Mouse (Mus musculus) limb, embryonic 15.5 days (tissue): Measurements from ENCODE around the gene Brca2. TPM values are rescaled to one million over a fixed set of nuclear protein-coding genes. Genes with fewer than 3 reads are reported as not detected.

Source experiments
- ATAC-seq: fragments of 200-750 bp; cut with Nextera tagmentation; 2 replicates; pipeline ENCODE4 v1.8.0; 2017; ENCODE audit warnings: low read depth, moderate TSS enrichment; ENCODE audit not compliant: insufficient number of reproducible peaks, low FRiP score, low TSS enrichment
- H3K27ac ChIP-seq: fragments of 300-500 bp; sonication (generic); 2 replicates; pipeline ENCODE4 v1.5.1; 2015; ENCODE audit warnings: moderate library complexity, mild to moderate bottlenecking, inconsistent platforms
- H3K27me3 ChIP-seq: fragments of 300-500 bp; sonication (generic); 2 replicates; pipeline ENCODE4 v1.6.1; 2015; ENCODE audit warnings: inconsistent platforms
- H3K36me3 ChIP-seq: fragments of 300-500 bp; sonication (generic); 2 replicates; pipeline ENCODE4 v1.6.1; 2015; ENCODE audit warnings: inconsistent platforms
- H3K4me1 ChIP-seq: fragments of 300-500 bp; sonication (generic); 2 replicates; pipeline ENCODE4 v1.6.1; 2015; ENCODE audit warnings: inconsistent platforms
- H3K4me2 ChIP-seq: fragments of 300-500 bp; sonication (generic); 2 replicates; pipeline ENCODE4 v1.6.1; 2015; ENCODE audit warnings: mild to moderate bottlenecking, inconsistent platforms
- H3K4me3 ChIP-seq: fragments of 300-500 bp; sonication (generic); 2 replicates; pipeline ENCODE4 v1.5.1; 2015; ENCODE audit warnings: mild to moderate bottlenecking, inconsistent platforms
- H3K9ac ChIP-seq: fragments of 300-500 bp; sonication (generic); 2 replicates; pipeline ENCODE4 v1.6.1; 2015; ENCODE audit warnings: inconsistent platforms
- H3K9me3 ChIP-seq: fragments of 300-500 bp; sonication (generic); 2 replicates; pipeline ENCODE4 v1.6.1; 2016; ENCODE audit warnings: inconsistent platforms
- WGBS: fragments of 180-500 bp; shearing (Covaris S2); methylation state at CpG from one replicate; pipeline ENCODE4 v1.1.7; 2015; 5-methylcytosine and 5-hydroxymethylcytosine counted together
- polyA plus RNA-seq: library from polyadenylated mRNA; unstranded; fragments of >200 nt; fragmentation: Nextera tagmentation; extraction: Ambion mirVana; gene quantifications from 2 replicates; pipeline ENCODE4 v1.2.1, GENCODE M21; 2015

Gene Brca2
- polyA plus RNA-seq, 1 experiment from 2014 or later: 19.3 TPM

- peak overlapping the region; percentile 100; the same call in 1 of the 2 replicates for H3K4me2 ChIP-seq
- WGBS: 67% methylated on average over 13 of the region's 13 CpGs
- peak overlapping the region; percentile 82 for H3K4me3 ChIP-seq
- H3K27ac ChIP-seq: no peak overlapping the region
- peaks cover 15% of the 10 kb centered on the region for H3K4me1 ChIP-seq
- peaks cover 34% of the 10 kb centered on the region for H3K27me3 ChIP-seq
- H3K36me3 ChIP-seq: no peaks in the 10 kb centered on the region
- H3K9ac ChIP-seq: no peak overlapping the region
- H3K9me3 ChIP-seq: no peaks in the 10 kb centered on the region
- ATAC-seq: no peak
These were observed 69.9 kb downstream of the Brca2 start for GRCm38 (mm10) chr5:150592186-150592903.

- Histone ChIP-seq H3K4me3 (peak overlapping the region; percentile 82), H3K27me3 (peaks cover 34% of the 10 kb centered on the region), H3K4me1 (peaks cover 15% of the 10 kb centered on the region), H3K4me2 (peak overlapping the region; percentile 100), H3K9me3 (no peaks in the 10 kb centered on the region), H3K9ac (peak overlapping the region; percentile 58), H3K36me3 (no peaks in the 10 kb centered on the region), H3K27ac (no peak overlapping the region)
- no peak for ATAC-seq
- 10% methylated on average over 40 of the region's 40 CpGs for WGBS
These were observed 70.7 kb downstream of the Brca2 start for GRCm38 (mm10) chr5:150592904-150593755.

- Histone ChIP-seq H3K36me3 (no peaks in the 10 kb centered on the region), H3K9ac (peak overlapping the region; percentile 58), H3K27me3 (peaks cover 34% of the 10 kb centered on the region), H3K4me2 (peak overlapping the region; percentile 100), H3K4me3 (peak overlapping the region; percentile 82), H3K9me3 (no peaks in the 10 kb centered on the region), H3K27ac (no peak overlapping the region), H3K4me1 (peaks cover 15% of the 10 kb centered on the region)
- under 1% methylated on average over 95 of the region's 102 CpGs for WGBS
- peak; percentile 77 for ATAC-seq
These were observed 71.6 kb downstream of the Brca2 start for GRCm38 (mm10) chr5:150593756-150594648.

GRCm38 (mm10) chr5:150594649-150595339 lies 72.4 kb downstream of the Brca2 start:
- peaks cover 34% of the 10 kb centered on the region for H3K27me3 ChIP-seq
- peak overlapping the region; percentile 82 for H3K4me3 ChIP-seq
- no peak overlapping the region for H3K27ac ChIP-seq
- H3K9ac ChIP-seq: peak overlapping the region; percentile 58; the same call in 1 of the 2 replicates
- peaks cover 15% of the 10 kb centered on the region for H3K4me1 ChIP-seq
- 5% methylated on average over 17 of the region's 17 CpGs for WGBS
- peak; percentile 56; the same call in 1 of the 2 replicates for ATAC-seq
- peak overlapping the region; percentile 100 for H3K4me2 ChIP-seq
- no peaks in the 10 kb centered on the region for H3K36me3 ChIP-seq
- H3K9me3 ChIP-seq: no peaks in the 10 kb centered on the region

- H3K9me3 ChIP-seq: no peaks in the 10 kb centered on the region
- no peak for ATAC-seq
- H3K9ac ChIP-seq: no peak overlapping the region
- peaks cover 34% of the 10 kb centered on the region for H3K27me3 ChIP-seq
- H3K4me1 ChIP-seq: peaks cover 21% of the 10 kb centered on the region
- no peak overlapping the region for H3K27ac ChIP-seq
- WGBS: 59% methylated on average over 11 of the region's 11 CpGs
- H3K4me2 ChIP-seq: no peak overlapping the region
- H3K4me3 ChIP-seq: no peak overlapping the region
- no peaks in the 10 kb centered on the region for H3K36me3 ChIP-seq
These were observed 73.1 kb downstream of the Brca2 start for GRCm38 (mm10) chr5:150595366-150596016.

GRCm38 (mm10) chr5:150597088-150597487 lies 74.7 kb downstream of the Brca2 start, which contains the start of gene N4bp2l1:
Gene N4bp2l1, minus strand, starts transcription at chr5:150597188.
- 77% methylated on average over 7 of the region's 7 CpGs for WGBS
- H3K4me3 ChIP-seq: no peak within 1 kb of the TSS
- H3K4me2 ChIP-seq: no peak within 1 kb of the TSS
- H3K9ac ChIP-seq: no peak within 1 kb of the TSS
- H3K27me3 ChIP-seq: peaks cover 31% of the 10 kb centered on the region
- peaks cover 21% of the 10 kb centered on the region for H3K4me1 ChIP-seq
- no peaks in the 10 kb centered on the region for H3K9me3 ChIP-seq
- H3K27ac ChIP-seq: no peak within 1 kb of the TSS
- H3K36me3 ChIP-seq: no peaks in the 10 kb centered on the region
- no peak for ATAC-seq

- Histone ChIP-seq H3K4me3 (no peak overlapping the region), H3K4me2 (no peak overlapping the region), H3K36me3 (no peaks in the 10 kb centered on the region), H3K9ac (no peak overlapping the region), H3K27me3 (peaks cover 20% of the 10 kb centered on the region), H3K27ac (no peak overlapping the region), H3K9me3 (no peaks in the 10 kb centered on the region), H3K4me1 (peaks cover 13% of the 10 kb centered on the region; the same call in 1 of the 2 replicates)
- ATAC-seq: no peak
- WGBS: 56% methylated on average over 21 of the region's 21 CpGs
These were observed 76.0 kb downstream of the Brca2 start for GRCm38 (mm10) chr5:150598202-150599119.

- H3K4me3 ChIP-seq: no peak overlapping the region
- no peak overlapping the region for H3K4me2 ChIP-seq
- 60% methylated on average over 13 of the region's 13 CpGs for WGBS
- no peaks in the 10 kb centered on the region for H3K9me3 ChIP-seq
- H3K9ac ChIP-seq: no peak overlapping the region
- peaks cover 8% of the 10 kb centered on the region; the same call in 1 of the 2 replicates for H3K27me3 ChIP-seq
- no peaks in the 10 kb centered on the region for H3K36me3 ChIP-seq
- H3K4me1 ChIP-seq: peaks cover 10% of the 10 kb centered on the region; the same call in 1 of the 2 replicates
- no peak for ATAC-seq
- no peak overlapping the region for H3K27ac ChIP-seq
These were observed 77.2 kb downstream of the Brca2 start for GRCm38 (mm10) chr5:150599301-150600294.
